ENCODE assay signal across 15 mouse cellular contexts in the genomic region with DNA sequence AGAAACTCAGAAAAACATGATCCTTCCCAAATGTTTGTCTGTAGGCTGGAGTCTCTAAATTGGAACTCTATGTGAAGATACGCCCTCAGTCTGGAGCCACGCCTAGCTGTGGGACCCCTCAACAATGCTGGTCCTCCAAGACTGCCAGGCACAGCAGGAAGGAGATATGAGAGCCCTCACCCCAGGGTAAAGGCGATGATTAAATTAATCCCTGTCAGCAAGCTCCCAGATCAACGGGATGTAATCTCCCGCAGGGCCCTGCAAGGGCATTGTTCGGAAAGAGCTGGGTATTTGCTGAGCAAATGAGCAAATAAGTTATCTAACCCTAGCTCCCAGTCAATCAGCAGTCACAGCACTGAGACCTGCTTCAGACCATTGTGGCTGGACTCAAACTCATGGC.
"Had no signal": no experiment of that assay in that cellular context is flagged by ENCODE, and none has a peak within 500 bp of the region (broad histone marks: within the 10 kb centered on the region; RNA-seq: fewer than 3 reads in every experiment).

No protein-coding gene starts in this region.

- H3K36me3 ChIP-seq: intestine, embryonic 15.5 days; limb, embryonic 12.5 days; lung, embryonic 15.5 days; midbrain, embryonic 10.5 days; midbrain, embryonic 15.5 days; neural tube, embryonic 13.5 days had no signal

- H3K4me3 ChIP-seq: intestine, embryonic 15.5 days; layer of hippocampus, adult 2 months; limb, embryonic 12.5 days; lung, embryonic 15.5 days; midbrain, embryonic 10.5 days; midbrain, embryonic 15.5 days; neural tube, embryonic 13.5 days had no signal

- H3K9me3 ChIP-seq: intestine, embryonic 15.5 days; limb, embryonic 12.5 days; lung, embryonic 15.5 days; midbrain, embryonic 10.5 days; midbrain, embryonic 15.5 days; neural tube, embryonic 13.5 days had no signal

- H3K4me2 ChIP-seq: intestine, embryonic 15.5 days; limb, embryonic 12.5 days; lung, embryonic 15.5 days; midbrain, embryonic 15.5 days; neural tube, embryonic 13.5 days had no signal

- H3K9ac ChIP-seq: intestine, embryonic 15.5 days; limb, embryonic 12.5 days; liver, embryonic 14.5 days; lung, embryonic 15.5 days; midbrain, embryonic 15.5 days; neural tube, embryonic 13.5 days had no signal

- ATAC-seq: hindbrain, postnatal 0 days; intestine, embryonic 15.5 days; midbrain, embryonic 15.5 days had no signal

- DNase-seq: kidney, adult 18-20 months; kidney, postnatal 10 days; kidney, postnatal 4 days; lung, postnatal 14 days; right cerebral cortex, postnatal 4 days; spleen, adult 18-20 months had no signal

- H3K27ac ChIP-seq: hindbrain, postnatal 0 days; intestine, embryonic 15.5 days; layer of hippocampus, adult 2 months; limb, embryonic 12.5 days; liver, embryonic 14.5 days; lung, embryonic 15.5 days; midbrain, embryonic 10.5 days; midbrain, embryonic 15.5 days; neural tube, embryonic 13.5 days had no signal

- H3K27me3 ChIP-seq: intestine, embryonic 15.5 days; midbrain, embryonic 15.5 days had no signal

- H3K4me1 ChIP-seq: midbrain, embryonic 15.5 days had no signal
